Mouse (Mus musculus): ENCODE measurements at regions not wholly inside any gene's neighbourhood (a gene's known extent, or its start where the extent isn't known, plus 50 kb on each side); places are given as distances from the start of the nearest gene placed in this dataset.
"Not testable (repeated sequence)": the region's sequence is repeated elsewhere in the genome, so short reads cannot be mapped to it uniquely, and the experiment has no call there.

DNA sequence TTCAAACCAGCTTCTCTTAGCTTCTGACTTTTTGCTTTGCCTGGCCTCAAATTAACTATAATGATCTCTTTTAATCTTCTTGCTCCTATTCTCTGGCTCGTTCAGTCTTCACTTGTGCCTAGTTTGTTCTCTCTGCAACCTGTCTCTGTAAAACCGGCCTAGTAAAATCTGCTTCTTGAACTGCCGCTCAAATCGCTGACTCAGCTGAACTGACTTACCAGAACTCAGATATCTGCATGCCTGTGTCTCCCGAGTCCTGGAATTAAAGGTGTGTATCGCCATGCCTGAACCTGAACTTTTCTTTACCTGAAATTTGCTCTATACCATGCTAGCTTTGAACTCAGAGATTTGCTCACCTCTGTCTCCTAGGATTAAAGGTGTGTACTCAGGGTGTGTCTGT lies 212.2 kb downstream of the Glrx3 start:
- DNase-seq: no peak

DNA sequence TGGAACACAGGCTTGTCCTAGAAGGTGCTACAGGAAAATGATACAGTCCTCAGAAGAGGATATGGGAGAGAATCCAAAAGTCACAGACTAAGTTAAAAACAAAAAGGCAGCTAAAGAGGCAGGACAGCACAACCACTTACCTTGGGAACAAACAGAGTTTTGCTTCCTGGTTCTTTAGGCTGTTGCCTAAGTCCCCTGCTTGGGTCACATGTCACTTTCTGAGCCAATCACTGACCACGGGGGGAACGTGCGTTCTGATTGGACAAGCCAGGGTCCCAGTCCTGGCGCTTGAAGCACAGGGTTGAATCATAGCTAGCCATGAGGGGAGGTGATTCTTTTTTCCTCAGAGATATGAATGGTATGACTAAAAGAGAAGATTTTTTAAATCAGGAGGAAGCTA lies 216.4 kb downstream of the Glrx3 start:
- no peak for DNase-seq

DNA sequence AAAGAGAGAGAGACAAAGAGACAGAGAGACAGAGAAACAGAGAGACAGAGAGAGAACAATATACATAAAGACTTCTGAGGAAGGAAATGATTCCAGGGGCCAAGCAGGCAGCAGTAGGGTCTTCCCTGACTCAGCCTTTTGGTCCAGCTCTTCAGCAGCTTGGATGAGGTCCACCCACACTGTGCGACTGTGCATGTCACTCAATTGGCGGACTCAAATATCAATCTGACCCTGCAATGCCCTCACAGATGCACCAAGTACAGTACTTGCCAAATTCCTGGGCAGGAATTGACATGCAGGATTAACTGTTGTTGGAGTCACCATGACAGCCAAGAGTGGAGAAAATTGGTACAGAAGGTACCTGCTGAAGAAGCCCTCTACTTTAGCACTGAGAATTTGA lies 229.8 kb downstream of the Glrx3 start:
- no peak for DNase-seq

DNA sequence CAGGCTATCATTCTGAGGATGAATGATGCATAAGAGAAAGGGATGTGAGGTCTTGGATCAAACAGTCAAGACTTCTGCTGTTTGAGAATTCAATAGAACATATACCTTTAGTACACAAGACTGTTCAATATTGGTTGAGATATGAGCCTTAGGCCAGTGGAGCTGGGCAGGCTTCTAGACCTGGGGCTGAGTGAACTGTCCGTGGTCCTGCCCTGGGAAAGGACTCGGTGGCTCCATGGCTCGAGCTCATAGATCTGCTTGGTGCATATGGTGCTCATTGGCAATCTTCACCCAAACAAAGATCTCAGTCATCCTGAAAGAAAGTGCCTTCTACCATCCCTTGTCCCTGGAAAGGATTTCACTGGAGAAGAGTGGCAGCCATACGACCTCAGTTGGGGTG lies 233.7 kb downstream of the Glrx3 start:
- no peak for DNase-seq

DNA sequence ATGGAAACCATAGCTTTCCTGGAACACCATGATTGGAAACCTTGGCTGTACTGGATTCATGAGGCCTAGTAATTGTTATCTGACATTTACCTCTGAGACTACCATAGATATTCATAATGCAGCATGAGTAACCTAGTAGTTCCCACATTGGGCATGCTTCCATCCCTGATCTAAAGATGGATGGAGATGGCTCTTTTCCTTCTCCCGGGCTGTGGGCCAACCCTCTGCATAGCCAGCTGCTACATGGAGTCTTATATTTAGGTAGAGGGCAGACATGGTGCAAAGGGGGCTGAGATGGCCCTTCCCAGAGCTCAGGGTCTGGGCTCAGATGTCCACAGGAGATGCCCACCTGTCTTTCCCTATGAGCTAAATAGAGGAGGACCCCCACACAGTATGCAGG lies 237.2 kb downstream of the Glrx3 start:
- peak; percentile 72 for DNase-seq

DNA sequence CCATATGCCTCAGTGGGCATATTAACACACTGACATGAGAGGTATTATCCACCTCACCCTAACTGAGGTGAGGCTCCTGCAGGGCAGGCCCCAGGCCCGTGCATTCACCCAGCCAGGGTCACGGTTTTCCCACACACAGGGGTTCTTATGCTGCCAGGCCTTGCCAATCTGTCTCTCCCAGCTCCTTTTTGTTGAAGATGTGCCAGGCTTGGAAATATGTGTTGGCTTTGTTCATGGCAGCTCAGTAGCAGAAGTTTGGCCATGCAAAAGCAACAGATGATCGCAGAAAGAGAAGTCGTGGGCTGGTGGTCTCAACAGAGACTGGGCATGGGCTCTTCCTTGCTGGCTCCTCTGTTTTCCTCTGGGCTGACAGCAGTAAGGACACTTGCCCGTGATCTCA lies 238.0 kb downstream of the Glrx3 start:
- no peak for DNase-seq

DNA sequence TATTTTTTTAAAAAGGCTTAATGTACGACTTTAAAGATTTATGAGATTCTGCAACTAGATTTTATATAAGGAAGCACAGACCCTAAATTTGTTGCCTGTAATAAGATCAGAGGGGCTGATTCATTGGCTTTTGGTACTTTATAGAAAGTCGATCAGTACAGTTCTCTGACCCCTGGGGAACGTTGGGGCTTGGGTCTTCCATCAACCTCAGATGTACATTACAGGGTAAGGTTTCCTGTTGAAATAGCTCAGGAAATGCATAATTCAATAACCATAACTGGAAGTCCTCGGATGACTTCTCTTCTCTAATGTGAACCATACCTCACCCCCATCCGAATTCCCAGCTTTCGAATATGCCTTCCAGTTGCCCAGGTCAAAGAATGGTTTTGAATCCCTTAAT lies 247.4 kb downstream of the Glrx3 start:
- DNase-seq: no peak

DNA sequence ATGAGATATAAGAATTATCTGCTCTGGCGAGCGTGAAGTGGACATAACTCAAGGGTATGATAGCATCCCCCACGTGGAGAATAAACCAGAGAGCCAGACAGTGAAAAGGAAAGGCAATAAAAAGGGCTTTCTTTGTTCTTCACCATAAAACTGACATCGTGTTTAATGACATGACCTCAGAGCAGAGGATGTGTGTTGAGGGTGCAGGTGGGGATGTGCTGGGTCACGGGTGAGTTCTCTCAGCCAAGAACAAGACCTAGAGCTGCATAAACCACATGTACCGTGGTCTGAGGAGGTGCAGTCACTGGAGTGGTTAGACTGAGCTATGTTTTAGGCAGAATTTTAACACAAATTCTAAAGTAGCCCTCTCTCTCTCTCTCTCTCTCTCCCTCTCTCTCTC lies 247.9 kb downstream of the Glrx3 start:
- no peak for DNase-seq

DNA sequence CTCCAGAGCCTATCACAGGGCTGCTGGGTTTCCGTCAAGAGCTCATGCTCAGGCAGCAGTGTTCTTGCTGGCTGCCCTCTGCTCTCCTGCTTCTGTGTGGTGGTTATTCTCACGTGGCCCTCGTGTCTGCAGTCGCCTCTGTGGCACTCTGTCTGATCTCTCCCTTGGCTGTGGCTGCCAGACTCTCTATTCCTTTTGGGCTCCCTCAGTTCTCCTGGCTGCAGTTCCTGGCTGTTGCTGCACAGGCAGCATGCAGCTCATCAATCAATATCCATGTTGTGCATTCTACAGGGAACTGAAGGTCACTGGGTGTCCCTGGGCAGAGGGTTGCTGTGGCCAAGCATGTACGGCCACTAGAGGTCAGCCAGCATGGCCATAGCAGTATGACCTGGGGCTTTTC lies 259.4 kb downstream of the Glrx3 start:
- DNase-seq: no peak

DNA sequence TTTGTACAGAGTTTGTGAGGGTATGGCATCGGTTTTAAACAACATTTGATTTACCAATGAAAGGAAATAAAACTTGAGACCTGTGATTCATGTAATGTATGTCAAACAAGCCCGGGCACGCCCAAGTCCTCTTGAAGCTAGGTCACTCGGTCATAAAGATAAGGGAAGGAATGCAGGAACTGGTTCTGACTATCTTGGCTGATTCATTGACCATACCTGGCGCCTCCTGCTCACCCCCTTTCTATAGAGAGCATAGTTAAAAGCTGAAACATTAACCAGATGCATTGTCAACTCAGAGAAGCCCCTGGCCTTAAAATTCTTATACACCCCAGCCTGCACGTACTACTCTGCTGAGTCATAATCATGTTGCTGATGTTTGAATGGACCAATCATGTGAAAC lies 261.1 kb downstream of the Glrx3 start:
- DNase-seq: not testable (repeated sequence)

DNA sequence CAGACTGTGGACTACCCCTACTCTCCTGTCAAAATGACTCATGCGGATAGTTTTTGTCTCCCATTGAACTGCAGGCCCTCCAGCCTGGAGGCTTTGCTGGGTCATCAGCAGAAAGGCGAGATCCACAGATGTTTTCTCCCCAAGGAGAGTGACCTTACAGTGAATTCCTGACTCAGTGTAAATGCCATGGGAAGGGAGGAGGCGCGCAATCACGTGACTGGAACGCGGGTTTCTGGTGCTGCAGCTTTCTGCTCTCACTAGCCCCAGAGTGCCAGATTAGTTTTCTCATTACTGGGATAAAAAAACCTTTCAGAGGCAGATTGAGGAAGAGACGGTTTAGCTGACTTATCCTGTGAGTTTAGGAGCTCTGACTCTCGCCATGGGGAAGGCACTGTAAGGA lies 275.4 kb downstream of the Glrx3 start:
- DNase-seq: no peak

DNA sequence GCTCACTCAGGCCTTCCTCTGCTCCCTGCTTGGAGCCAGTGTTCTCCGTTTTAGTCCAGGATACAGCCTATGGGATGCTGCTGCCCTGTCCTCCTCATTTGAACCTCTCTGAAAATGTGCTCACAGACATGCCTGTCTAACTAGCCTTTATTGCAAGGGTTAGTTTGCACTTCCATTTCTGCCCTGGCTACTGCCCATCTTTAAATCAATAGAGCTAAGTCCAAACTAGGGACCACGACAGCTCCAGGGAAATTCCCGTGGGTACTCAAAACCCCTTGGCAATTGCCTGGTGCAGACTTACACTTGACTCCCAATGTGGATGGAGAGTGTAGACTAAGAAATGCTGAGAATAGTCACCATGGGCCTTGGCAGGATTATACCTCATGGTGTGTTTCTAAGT lies 276.4 kb downstream of the Glrx3 start:
- DNase-seq: no peak

DNA sequence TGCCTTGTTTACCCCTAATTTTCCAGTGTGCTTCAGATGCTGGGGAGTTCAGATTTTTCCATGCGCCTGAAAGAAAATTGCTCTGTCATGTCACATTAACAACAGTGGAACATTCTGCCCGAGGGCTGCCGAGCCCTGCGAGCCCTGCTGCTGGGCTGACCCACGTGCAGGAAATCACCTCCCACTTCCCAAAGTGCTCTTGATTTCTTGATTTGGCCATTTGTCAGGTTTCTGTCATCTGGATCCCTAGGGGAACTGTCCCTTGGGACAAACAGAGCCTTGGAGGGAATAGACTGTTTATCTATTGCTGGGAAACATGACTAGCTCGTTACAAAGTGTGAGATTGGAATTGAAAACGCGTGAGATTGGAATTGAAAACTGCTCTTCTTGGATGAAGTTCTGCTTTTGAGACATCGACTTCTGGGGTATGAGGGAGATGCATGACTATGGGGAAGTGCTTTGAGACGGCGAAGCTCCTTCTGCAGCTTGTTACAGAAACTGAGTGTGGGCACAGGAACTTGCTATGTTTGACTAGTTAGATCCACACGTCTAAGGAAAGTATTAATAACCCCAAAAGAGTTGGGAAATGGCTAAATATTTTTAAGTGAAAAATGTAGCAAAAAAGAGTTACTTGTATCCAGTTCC lies 277.0 kb downstream of the Glrx3 start:
- DNase-seq: no peak

DNA sequence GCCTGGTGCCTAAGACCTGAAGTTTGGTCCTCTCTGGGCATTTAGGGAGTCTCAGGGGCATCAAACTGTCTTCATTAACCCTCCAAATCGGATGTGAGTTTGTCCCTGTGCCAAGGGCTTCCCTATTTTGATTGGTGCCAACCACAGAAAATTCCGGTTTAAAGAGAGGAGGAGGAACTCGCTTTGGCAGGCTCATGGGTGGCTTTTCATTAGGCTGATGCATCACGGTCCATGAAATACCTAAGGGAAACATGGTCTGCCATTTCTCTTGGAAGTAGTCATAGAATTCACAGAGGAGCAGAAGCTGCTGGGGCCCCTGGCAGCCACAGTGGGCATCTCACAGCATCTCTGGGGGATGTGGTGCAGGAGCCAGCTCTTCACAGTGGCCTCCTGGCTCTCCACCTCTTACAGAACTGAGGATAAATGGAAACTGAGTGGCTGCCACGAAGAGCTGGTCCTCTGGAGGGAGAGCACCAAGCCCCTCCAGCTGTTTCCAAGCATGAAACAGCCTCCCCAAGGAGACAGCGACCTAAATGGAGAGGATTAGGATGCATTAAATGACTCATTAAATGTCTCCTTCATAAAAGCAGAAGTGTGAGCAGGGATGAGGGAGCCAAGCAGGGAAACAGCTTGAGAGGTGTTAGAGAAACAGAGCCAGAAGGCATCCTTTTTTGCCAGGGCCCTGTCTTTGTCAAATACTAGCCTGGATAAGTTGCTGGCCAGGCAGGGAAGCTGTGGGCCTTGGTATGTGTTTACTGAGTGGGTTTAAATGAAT lies 277.9 kb downstream of the Glrx3 start:
- peak; percentile 45 for DNase-seq

DNA sequence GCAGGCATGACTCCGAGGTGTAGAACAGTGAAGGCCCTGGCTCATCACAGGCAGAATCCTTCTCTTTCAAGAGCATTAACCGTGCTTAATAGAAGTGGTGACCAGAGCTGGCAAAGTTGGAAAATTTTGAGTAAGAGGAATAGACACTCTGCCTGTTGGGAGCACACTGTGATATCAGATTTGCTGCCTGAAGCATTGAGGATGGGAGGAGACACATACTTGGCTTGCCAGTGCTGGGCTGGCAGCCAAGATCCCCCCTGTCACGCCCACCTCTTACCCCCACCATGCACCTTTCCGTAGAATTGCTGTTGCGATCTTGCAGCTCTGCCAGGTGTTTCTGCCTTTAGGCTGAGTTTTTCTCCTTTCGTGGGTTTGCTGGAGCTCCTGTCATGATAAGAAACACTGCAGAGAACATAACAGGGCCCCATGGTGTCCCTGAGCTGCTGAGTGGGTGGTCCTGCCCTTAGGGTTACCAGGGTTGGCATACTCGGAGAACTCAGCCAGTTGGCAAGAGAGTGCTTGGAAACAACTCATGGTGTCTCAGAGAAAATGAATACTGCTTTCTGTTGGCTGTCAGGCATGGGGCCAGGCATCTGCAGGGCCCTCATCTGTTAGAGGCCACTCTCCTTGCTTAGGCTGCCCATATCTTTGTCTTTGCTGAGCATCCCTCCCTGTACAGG lies 286.1 kb downstream of the Glrx3 start:
- peak; percentile 3 for DNase-seq

DNA sequence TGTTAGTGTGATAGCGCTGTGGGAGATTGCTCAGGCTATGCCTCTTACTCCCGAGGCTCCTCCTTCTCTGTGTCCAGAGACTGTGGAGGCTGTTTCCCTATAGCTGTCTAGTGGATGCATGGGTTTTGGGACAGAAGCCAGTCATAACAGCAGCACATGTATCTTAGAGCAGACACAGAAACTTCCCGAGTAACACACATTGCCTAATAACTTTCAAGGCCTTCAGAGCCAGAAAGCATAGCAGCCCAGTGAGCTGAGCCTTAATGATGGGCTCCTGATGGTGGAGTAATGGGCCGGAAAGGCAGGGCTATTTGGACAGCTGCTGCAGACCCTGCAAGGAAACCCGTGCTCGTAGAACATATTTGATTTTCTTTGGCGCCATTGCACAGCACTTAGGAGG lies 288.6 kb downstream of the Glrx3 start:
- DNase-seq: no peak

DNA sequence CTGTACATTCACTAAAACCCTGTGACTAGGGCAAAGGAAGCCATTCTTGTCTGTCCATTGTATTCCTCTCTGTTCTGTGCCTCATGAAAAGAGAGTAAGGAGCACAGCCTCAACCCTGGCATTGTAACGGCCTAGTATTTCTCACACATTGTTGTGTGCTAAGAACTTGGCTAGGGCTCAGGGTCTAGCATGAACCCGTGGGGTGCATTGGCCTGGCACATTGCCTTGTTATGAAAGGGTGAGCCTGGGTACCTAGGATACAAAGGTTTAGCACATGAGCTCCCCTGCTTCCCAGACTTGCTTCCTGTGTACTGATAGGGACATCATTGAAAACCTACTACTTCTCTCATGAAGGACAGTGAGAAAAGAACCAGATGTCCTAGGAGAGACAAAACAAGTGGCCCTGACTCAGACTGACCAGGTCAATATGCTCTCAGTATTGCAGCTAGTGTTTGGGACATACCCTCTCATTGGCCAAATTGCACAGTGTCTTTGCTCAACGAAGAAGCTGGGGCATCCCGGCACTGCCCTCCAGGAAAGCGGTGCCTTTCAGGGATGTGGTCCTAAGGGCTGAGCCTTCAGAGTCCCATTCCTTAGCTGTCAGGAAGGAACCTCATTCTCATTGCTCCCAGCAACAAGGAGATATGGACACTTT lies 298.6 kb downstream of the Glrx3 start:
- no peak for DNase-seq

DNA sequence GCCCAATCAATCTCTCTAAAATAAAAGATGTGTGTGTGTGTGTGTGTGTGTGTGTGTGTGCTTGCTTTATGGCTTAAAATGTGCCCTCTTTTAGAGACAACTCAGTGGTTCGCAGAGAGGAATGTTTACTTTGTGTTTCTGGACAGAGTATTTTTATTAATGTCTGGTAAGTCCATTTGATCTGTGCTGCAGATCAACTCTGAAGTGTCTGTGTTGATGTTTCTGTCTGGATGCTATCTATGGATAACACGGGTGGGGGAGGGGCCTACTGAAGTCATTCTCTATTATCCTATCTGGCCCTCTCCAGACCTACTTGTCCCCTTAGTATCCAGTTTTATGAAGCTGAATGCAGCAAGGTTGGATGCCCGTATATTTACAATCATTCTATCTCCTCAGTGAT lies 304.3 kb downstream of the Glrx3 start:
- DNase-seq: no peak

DNA sequence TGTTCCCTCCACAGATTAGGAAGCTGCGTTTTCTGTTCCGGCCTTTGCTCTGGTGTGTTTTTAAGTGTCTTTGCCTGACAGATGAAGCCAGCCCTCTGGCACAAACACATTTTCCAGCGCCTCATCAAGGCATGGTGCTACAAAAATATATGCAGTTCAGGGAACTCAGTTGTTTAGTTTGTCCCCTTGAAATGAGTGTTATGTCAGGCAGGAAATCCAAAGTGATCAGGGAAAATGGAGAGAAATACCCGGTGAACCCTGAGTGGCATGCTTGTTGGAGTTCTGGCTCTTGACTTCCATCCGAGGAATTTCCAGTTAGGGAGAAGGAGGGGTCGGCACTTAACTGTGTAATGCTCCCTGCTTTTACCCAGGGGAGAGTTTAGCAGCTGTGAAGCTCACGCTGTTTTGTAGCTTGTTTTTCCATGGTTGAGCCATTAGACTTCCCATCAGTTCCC lies 304.9 kb downstream of the Glrx3 start:
- no peak for DNase-seq

DNA sequence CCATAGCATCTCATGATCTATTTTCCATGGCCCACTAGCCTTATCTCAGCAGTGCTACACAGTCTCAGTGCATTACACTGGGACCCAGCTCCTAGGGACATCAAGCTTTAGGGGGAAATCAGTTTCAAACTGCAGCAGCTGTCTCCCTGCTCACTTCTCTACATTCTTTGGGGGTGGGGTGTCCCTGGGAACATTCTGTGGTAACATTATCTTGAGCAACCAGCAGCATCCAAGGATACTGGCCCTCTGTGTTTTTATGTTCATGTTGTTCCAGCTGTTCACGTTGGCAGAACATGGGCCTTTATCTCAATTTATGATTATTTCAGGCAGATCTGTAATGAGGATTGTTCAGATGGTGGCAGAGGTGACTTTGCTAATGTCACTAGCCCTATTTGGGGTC lies 308.2 kb downstream of the Glrx3 start:
- DNase-seq: no peak

DNA sequence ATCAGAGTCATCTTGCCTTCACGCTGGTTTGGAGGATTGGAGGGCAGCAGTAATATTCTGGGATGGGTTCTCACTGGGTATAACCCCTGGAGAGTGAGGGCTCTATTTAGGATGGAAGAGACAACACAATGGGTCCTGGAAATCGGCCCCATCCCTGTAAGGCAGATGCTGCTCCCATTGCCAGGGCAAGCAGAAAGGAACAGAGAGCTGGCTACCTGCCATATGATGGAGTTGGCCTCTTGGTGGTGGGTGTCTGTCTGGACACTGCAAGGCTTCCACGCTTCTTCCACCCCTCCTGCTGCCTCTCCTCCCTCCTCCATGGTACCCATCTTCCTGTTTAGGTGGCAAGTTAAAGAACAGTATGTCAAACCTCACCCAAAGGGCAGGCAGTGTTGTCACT lies 308.6 kb downstream of the Glrx3 start:
- no peak for DNase-seq

DNA sequence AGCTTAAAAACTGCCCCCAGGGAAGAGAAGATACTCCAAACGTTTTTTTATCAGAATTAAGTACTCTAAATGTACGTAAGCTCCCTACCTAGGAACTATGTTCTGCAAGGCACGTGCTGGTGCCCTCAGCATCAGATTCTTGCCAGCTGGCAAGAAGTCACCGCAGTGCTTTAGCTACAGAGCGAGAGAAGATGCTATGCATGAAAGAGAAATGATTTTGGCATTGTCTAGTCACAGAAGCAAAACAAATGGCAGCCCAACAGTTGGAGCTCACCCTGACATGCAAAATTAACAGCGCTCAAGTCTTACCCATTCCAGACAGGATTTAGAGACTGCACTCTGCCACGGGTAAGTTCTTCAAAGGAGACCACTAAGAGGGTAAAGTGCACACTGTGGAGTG lies 311.5 kb downstream of the Glrx3 start:
- DNase-seq: no peak

DNA sequence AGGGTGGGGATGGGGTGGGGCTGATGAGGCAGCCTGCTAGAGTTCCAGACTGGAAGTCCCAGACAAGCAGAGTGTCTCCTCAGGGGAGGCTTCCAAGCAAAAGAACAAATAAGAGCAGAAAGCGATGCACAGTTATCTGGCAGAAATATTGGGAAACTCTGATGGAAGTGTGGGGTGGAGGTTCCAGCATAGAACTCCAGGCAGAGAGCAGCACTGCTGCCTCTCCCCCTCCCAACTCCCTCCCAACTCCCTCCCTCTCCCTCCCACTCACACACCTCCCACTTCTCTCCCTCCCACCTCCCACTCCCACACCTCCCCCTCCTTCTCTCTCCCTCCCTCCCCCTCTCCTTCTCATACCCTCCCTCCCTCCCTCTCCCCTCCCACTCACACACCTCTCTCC lies 313.3 kb downstream of the Glrx3 start:
- DNase-seq: no peak
